Comparison of ENCODE assay signal across 8 mouse cellular contexts in the genomic region with DNA sequence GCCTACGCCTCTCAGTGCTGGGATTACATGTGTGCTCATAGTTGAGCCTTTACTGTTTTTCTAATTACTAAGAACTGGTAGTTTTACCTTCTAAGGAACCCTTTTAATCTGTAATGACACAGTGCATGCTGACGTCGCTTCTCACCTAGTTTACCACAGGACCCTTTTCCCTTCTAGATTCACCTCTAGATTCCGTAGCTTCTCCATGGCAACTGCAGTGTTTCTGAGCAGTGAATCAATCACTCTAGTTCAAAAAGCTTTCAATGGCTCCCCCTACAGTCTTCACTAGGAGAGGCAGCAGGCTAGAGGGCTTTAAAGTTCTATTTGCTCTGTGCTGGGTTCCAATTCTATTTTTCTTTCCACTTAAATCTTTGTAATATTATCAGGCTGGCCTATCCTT.
A peak's percentile ranks its signal among the peaks of the same experiment; 100 is the strongest.
DNase-seq lines count a peak whose midpoint lies in the region; ATAC-seq and TF ChIP-seq lines count a peak whose summit lies in the region.

No protein-coding gene starts in this region.

- no peaks in the 10 kb centered on the region for H3K36me3 ChIP-seq in heart, postnatal 0 days (replicated peaks; ENCODE audit: control insufficient read depth, insufficient read depth, low read length)
- no peaks in the 10 kb centered on the region for H3K36me3 ChIP-seq in liver, adult 2 months (ENCODE audit: control insufficient read depth, insufficient read depth, low read length)
- no peaks in the 10 kb centered on the region for H3K36me3 ChIP-seq in neural tube, embryonic 11.5 days (ENCODE audit: control insufficient read depth, insufficient read depth, low read length)

- H3K27ac ChIP-seq in heart, postnatal 0 days (ENCODE audit: low read depth): no peak overlapping the region
- no peak overlapping the region for H3K27ac ChIP-seq in liver, adult 2 months (replicated peaks; ENCODE audit: insufficient read depth, low read depth, low read length)
- no peak overlapping the region for H3K27ac ChIP-seq in neural tube, embryonic 11.5 days (ENCODE audit: low read depth, low read length)

- H3K9me3 ChIP-seq in heart, postnatal 0 days (replicated peaks; ENCODE audit: control insufficient read depth, low read length): no peaks in the 10 kb centered on the region
- H3K9me3 ChIP-seq in neural tube, embryonic 11.5 days (ENCODE audit: control insufficient read depth, low read length): no peaks in the 10 kb centered on the region

- H3K79me2 ChIP-seq in liver, adult 2 months (ENCODE audit: control insufficient read depth, insufficient read depth, low read length): peaks cover 29% of the 10 kb centered on the region; the same call in 1 of the 2 replicates

- intact Hi-C loops in left cerebral cortex, postnatal 14 days (cut with DNase I): loop anchor here (5.0 kb wide), 1 partner anchor 322 kb away; no protein-coding TSS in a partner anchor

- WGBS in heart, postnatal 0 days: 30% methylated on average over 4 of the region's 4 CpGs
- 24% methylated on average over 4 of the region's 4 CpGs for WGBS in liver, adult 2 months
- 27% methylated on average over 4 of the region's 4 CpGs for WGBS in neural tube, embryonic 11.5 days

- no peak for TF ChIP-seq POLR2A in liver, adult 2 months (IDR thresholded peaks at IDR 0.05; ENCODE audit: extremely low read depth, insufficient read depth, low read length)

- H3K4me2 ChIP-seq in heart, postnatal 0 days (ENCODE audit: low read depth, low read length): no peak overlapping the region
- peak overlapping the region; percentile 23 for H3K4me2 ChIP-seq in neural tube, embryonic 11.5 days (ENCODE audit: low read depth)

- no peak overlapping the region for H3K9ac ChIP-seq in heart, postnatal 0 days (replicated peaks; ENCODE audit: low read depth, low read length)
- H3K9ac ChIP-seq in liver, adult 2 months (ENCODE audit: low read depth, low read length): no peak overlapping the region
- H3K9ac ChIP-seq in neural tube, embryonic 11.5 days (ENCODE audit: low read length): no peak overlapping the region

- ATAC-seq in heart, postnatal 0 days (ENCODE audit: insufficient read depth, low read depth): no peak
- ATAC-seq in neural tube, embryonic 11.5 days (ENCODE audit: insufficient read depth, low FRiP score, low TSS enrichment): no peak

- no peak for TF ChIP-seq EP300 in heart, postnatal 0 days (IDR thresholded peaks at IDR 0.05; ENCODE audit: low read depth)

- H3K4me1 ChIP-seq in heart, postnatal 0 days (ENCODE audit: control insufficient read depth, insufficient read depth): peaks cover 10% of the 10 kb centered on the region; the same call in 1 of the 2 replicates
- peaks cover 10% of the 10 kb centered on the region for H3K4me1 ChIP-seq in liver, adult 2 months (ENCODE audit: control insufficient read depth, insufficient read depth, low read length)
- H3K4me1 ChIP-seq in neural tube, embryonic 11.5 days (ENCODE audit: control insufficient read depth, insufficient read depth, low read length): peaks cover 8% of the 10 kb centered on the region

- peak; percentile 37 to 51 for DNase-seq in left cerebral cortex, postnatal 14 days (ENCODE audit: low spot score in 2 of 2)
- DNase-seq in left cerebral cortex, adult 8-10 months (ENCODE audit: low spot score in 2 of 2): no peak
- DNase-seq in Muller cell, postnatal 12 days (ENCODE audit: inconsistent ontology term): peak; percentile 57
- peak; percentile 29 to 45 for DNase-seq in cerebellum, postnatal 36 days
- peak; percentile 33 for DNase-seq in heart, postnatal 0 days (ENCODE audit: low spot score)
- peak; percentile 56 for DNase-seq in liver, adult 2 months (ENCODE audit: extremely low read depth, low read depth, low spot score)
- DNase-seq in neural tube, embryonic 11.5 days (ENCODE audit: low spot score): peak; percentile 51
- DNase-seq in gastrocnemius, postnatal 10 days: no peak

- peak; percentile 60 for TF ChIP-seq CTCF in heart, postnatal 0 days (IDR thresholded peaks at IDR 0.05; ENCODE audit: low read depth)
- TF ChIP-seq CTCF in liver, adult 2 months (IDR thresholded peaks at IDR 0.05; ENCODE audit: low read depth, low read length): peak; percentile 52

- no peaks in the 10 kb centered on the region for H3K27me3 ChIP-seq in heart, postnatal 0 days (ENCODE audit: control insufficient read depth, insufficient read depth, low read length)
- no peaks in the 10 kb centered on the region for H3K27me3 ChIP-seq in liver, adult 2 months (ENCODE audit: control insufficient read depth, insufficient read depth, low read length)
- H3K27me3 ChIP-seq in neural tube, embryonic 11.5 days (ENCODE audit: control insufficient read depth, insufficient read depth, low read length): no peaks in the 10 kb centered on the region

- H3K4me3 ChIP-seq in heart, postnatal 0 days (ENCODE audit: low read depth, low read length): no peak overlapping the region
- no peak overlapping the region for H3K4me3 ChIP-seq in liver, adult 2 months (ENCODE audit: insufficient read depth, low read depth, low read length)
- no peak overlapping the region for H3K4me3 ChIP-seq in neural tube, embryonic 11.5 days (ENCODE audit: low read depth, low read length)

Comparison
In these comparisons a context has a peak if more than half of its experiments do, and no peak if none do; other contexts are left out.
1. DNase-seq: peak in left cerebral cortex, postnatal 14 days (2 of 2), Muller cell, postnatal 12 days (single experiment), cerebellum, postnatal 36 days (2 of 2), heart, postnatal 0 days (single experiment), liver, adult 2 months (single experiment) and neural tube, embryonic 11.5 days (single experiment); none in left cerebral cortex, adult 8-10 months (0 of 2) and gastrocnemius, postnatal 10 days (single experiment).